Mouse (Mus musculus): ENCODE data around the gene Esrrg.

DNA sequence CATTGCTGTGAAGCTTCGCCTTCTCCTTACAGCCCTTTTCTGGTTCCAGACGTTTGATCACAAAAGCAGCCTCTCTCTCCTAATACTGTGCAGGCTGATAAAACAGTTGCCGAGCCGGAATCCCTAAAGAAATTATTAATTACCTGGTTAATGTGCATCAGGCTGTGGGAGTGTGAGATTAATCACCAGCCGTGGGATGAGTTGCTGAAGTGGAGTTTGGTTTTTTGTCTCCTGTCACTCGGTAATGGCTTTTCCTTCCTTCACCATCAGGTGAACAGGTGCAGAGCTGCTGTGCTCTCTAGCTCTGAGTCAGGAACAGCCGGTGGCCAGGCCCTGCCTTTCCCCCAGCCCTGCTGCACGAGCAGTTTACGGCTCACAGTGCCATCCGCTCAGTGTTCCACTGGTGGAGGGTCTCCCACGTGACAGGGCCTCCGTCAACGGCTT lies 212.8 kb downstream of the Esrrg start:
- TF ChIP-seq CTCF (IDR thresholded peaks at IDR 0.05; ENCODE audit: low read depth, low read length) = no peak
- no peak for TF ChIP-seq POLR2A (IDR thresholded peaks at IDR 0.05; ENCODE audit: extremely low read depth, insufficient read depth, low read length)

All from liver, adult 2 months (tissue).